Mouse (Mus musculus) forebrain, embryonic 16.5 days (tissue): ENCODE results near the gene Cacna1i. TPM values are rescaled to one million over a fixed set of nuclear protein-coding genes. Genes with fewer than 3 reads are reported as not detected.

Experiments used
- ATAC-seq: fragments of 200-750 bp; cut with Nextera tagmentation; 2 replicates; pipeline ENCODE4 v1.8.0; 2017; ENCODE audit warnings: mild to moderate bottlenecking, moderate library complexity
- H3K27ac ChIP-seq: fragments of 300-500 bp; sonication (generic); 2 replicates; pipeline ENCODE4 v1.5.1; 2014; ENCODE audit warnings: low read length, control low read depth
- H3K27me3 ChIP-seq: fragments of 300-500 bp; sonication (generic); replicated peaks from 2 replicates; pipeline ENCODE4 v1.6.1; 2014; ENCODE audit warnings: low read length; ENCODE audit not compliant: control insufficient read depth, insufficient read depth
- H3K36me3 ChIP-seq: fragments of 300-500 bp; sonication (generic); 2 replicates; pipeline ENCODE4 v1.6.1; 2014; ENCODE audit not compliant: control insufficient read depth, insufficient read depth
- H3K4me1 ChIP-seq: fragments of 300-500 bp; sonication (generic); replicated peaks from 2 replicates; pipeline ENCODE4 v1.6.1; 2014; ENCODE audit warnings: low read length; ENCODE audit not compliant: control insufficient read depth, insufficient read depth
- H3K4me2 ChIP-seq: fragments of 300-500 bp; sonication (generic); 2 replicates; pipeline ENCODE4 v1.6.1; 2014; ENCODE audit warnings: mild to moderate bottlenecking, low read length, control low read depth
- H3K4me3 ChIP-seq: fragments of 300-500 bp; sonication (generic); replicated peaks from 2 replicates; pipeline ENCODE4 v1.5.1; 2014; ENCODE audit warnings: mild to moderate bottlenecking, low read length, control low read depth
- H3K9ac ChIP-seq: fragments of 300-500 bp; sonication (generic); replicated peaks from 2 replicates; pipeline ENCODE4 v1.6.1; 2014; ENCODE audit warnings: low read depth, low read length, control low read depth
- H3K9me3 ChIP-seq: fragments of 300-500 bp; sonication (generic); 2 replicates; pipeline ENCODE4 v1.6.1; 2016; ENCODE audit warnings: low read length; ENCODE audit not compliant: control insufficient read depth
- WGBS: fragments of 180-500 bp; shearing (Covaris S2); extraction: QIAGEN DNeasy Blood & Tissue Kit; methylation state at CpG from one replicate; pipeline ENCODE4 v1.1.7; 2014; 5-methylcytosine and 5-hydroxymethylcytosine counted together
- polyA plus RNA-seq: library from polyadenylated mRNA; unstranded; fragments of >200 nt; fragmentation: Nextera tagmentation; extraction: Ambion mirVana; gene quantifications from 2 replicates; pipeline ENCODE4 v1.2.1, GENCODE M21; 2015

The Cacna1i gene
- polyA plus RNA-seq, 1 experiment from 2014 or later, result 0.60 TPM

GRCm38 (mm10) chr15:80256242-80256641, 30.8 kb upstream of the Cacna1i start:
- H3K27me3 ChIP-seq, result no peaks in the 10 kb centered on the region
- ATAC-seq, result no peak
- peak overlapping the region; percentile 99 for H3K27ac ChIP-seq
- H3K4me1 ChIP-seq, result peaks cover 34% of the 10 kb centered on the region
- peak overlapping the region; percentile 100 for H3K9ac ChIP-seq
- H3K4me3 ChIP-seq, result peak overlapping the region; percentile 100
- H3K4me2 ChIP-seq, result peak overlapping the region; percentile 78
- peaks cover 14% of the 10 kb centered on the region for H3K36me3 ChIP-seq
- no peaks in the 10 kb centered on the region for H3K9me3 ChIP-seq
- WGBS, result 10% methylated on average over 16 of the region's 16 CpGs

DNA sequence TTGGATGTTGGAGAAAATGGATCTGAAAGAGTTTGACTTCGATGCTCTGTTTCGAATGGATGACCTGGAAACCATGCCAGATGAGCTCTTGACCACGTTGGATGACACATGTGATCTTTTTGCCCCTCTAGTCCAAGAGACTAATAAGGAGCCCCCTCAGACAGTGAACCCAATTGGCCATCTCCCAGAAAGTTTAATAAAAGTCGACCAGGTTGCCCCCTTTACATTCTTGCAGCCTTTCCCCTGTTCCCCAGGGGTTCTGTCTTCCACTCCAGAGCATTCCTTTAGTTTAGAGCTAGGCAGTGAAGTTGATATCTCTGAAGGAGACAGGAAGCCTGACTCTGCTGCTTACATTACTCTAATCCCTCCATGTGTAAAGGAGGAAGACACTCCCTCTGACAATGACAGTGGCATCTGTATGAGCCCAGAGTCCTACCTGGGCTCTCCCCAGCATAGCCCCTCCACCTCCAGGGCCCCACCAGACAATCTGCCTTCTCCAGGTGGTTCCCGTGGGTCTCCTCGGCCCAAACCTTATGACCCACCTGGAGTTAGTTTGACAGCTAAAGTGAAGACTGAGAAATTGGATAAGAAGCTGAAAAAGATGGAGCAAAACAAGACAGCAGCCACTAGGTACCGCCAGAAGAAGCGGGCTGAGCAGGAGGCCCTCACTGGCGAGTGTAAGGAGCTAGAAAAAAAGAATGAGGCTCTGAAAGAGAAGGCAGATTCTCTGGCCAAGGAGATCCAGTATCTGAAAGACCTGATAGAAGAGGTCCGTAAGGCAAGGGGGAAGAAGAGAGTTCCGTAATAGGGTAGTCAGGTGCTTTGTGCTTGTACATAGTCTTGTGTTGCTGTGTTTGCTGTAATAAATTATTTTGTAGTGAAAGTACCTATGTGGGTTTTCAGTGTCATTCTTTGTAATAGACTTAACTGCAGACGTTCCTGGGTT, 30.1 kb upstream of the Cacna1i start:
- H3K4me1 ChIP-seq, result peaks cover 34% of the 10 kb centered on the region
- H3K9ac ChIP-seq, result peak overlapping the region; percentile 100
- peak overlapping the region; percentile 78 for H3K4me2 ChIP-seq
- H3K27ac ChIP-seq, result peak overlapping the region; percentile 99; the same call in 1 of the 2 replicates
- 60% methylated on average over 12 of the region's 12 CpGs for WGBS
- H3K4me3 ChIP-seq, result peak overlapping the region; percentile 100
- peaks cover 14% of the 10 kb centered on the region for H3K36me3 ChIP-seq
- no peak for ATAC-seq
- H3K27me3 ChIP-seq, result no peaks in the 10 kb centered on the region
- no peaks in the 10 kb centered on the region for H3K9me3 ChIP-seq

DNA sequence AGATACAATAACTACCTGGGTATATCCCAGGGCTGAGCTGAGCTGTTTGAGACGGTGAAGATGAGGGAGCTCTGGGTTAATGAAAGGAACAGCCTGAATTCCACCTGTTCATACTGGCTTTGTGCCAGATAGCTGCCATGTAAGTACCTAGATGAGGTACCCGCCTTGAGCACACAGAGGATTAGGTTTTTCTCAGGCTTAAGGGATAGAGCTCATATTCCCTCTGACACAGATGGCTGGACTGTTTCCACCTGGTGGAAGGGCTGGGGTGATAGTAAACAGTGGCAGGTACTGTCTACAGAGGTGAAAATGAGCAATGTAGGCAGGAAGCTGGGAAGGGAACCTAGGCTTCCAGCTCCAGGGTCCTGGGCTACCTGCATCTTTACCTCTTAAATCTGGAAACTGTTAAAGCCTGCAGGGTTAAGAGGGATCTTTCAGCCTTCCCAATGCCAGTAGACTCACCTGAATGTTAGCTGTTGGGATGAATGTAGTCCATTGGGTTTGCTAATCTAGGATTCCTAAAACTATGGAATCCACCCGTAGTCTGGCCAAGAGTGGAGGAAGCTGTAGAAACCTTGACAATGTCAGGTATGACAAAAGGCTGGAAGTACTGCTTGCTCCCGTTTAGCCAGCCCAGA, 29.3 kb upstream of the Cacna1i start:
- peaks cover 14% of the 10 kb centered on the region for H3K36me3 ChIP-seq
- no peaks in the 10 kb centered on the region for H3K9me3 ChIP-seq
- no peak overlapping the region for H3K4me3 ChIP-seq
- 17% methylated on average over 4 of the region's 4 CpGs for WGBS
- H3K9ac ChIP-seq, result no peak overlapping the region
- H3K4me2 ChIP-seq, result peak overlapping the region; percentile 78
- H3K27me3 ChIP-seq, result no peaks in the 10 kb centered on the region
- no peak for ATAC-seq
- peaks cover 40% of the 10 kb centered on the region for H3K4me1 ChIP-seq
- peak overlapping the region; percentile 24; the same call in 1 of the 2 replicates for H3K27ac ChIP-seq

DNA sequence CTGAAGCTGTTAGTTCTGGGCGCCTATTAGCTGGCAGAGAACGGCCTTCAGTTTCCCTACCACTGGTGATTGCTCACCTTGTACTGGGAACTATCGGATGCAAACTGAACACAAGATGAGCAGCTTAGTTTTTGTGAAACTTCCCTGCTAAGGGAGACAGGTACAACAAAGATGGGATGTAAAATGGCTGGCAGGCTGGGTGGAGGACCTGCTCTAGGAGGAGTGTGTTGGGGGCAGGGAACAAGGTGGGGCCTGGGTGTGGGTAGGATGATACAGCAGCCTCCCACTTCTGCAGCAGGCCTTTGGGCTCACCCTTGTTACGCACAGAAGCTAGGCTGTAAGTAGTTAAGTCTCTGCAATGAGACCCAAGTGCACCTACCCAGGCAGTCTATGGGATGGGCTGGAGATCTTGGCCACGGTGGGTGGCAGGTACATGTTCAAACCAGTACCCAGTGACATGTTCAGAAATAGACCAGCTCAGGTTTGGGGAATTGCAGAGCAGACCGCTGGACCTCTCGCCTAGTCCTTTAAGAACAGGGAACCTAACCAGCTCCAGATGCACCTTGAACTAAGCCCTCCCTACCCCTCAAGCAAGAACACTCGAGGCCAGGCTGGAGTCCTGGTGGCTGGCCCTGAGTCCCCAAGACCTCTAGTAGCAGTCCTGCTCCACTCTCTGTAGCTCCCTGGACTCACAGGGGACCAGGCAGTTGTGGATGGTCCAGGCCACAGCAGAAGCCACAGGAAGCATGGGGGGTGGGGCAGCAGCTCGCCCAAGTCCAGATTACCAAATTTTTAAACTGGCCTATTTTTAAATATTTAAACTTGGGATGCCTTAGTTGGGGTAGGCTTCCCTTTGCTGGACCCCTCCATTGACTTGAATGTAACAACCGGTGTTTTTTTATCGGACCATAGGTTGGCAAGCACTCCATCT, 28.5 kb upstream of the Cacna1i start:
- no peak for ATAC-seq
- Histone ChIP-seq H3K9ac (no peak overlapping the region), H3K27ac (peak overlapping the region; percentile 24; the same call in 1 of the 2 replicates), H3K4me3 (no peak overlapping the region), H3K9me3 (no peaks in the 10 kb centered on the region), H3K4me1 (peaks cover 48% of the 10 kb centered on the region), H3K4me2 (no peak overlapping the region), H3K27me3 (no peaks in the 10 kb centered on the region), H3K36me3 (peaks cover 14% of the 10 kb centered on the region)
- 70% methylated on average over 11 of the region's 11 CpGs for WGBS

GRCm38 (mm10) chr15:80259406-80260045, 27.5 kb upstream of the Cacna1i start:
- Histone ChIP-seq H3K9me3 (no peaks in the 10 kb centered on the region), H3K4me2 (no peak overlapping the region), H3K9ac (no peak overlapping the region), H3K4me1 (peaks cover 44% of the 10 kb centered on the region), H3K4me3 (no peak overlapping the region), H3K36me3 (peaks cover 14% of the 10 kb centered on the region), H3K27me3 (no peaks in the 10 kb centered on the region), H3K27ac (no peak overlapping the region)
- 65% methylated on average over 8 of the region's 8 CpGs for whole genome bisulfite sequencing
- no peak for ATAC-seq

DNA sequence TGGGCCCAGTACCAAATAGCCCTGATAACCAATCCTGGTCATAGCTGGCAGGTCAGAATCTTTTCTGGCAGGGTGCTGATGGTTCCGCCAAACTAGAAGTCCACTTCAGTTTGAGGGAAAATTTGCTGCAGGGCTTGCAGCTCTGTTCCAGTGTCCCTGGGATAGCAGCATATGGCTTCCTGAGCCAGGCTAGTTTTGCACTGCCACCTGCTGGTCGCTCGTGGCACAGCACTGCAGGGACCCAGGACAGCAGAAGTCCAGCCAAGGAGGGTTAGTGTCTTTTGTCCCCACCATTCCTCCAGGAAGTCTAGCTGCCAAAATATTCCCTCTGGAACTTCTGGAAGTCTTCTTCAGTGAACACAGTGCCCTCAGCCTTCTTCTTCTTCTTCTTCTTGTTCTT, 26.4 kb upstream of the Cacna1i start:
- Histone ChIP-seq H3K36me3 (peaks cover 14% of the 10 kb centered on the region), H3K4me1 (peaks cover 45% of the 10 kb centered on the region), H3K9me3 (no peaks in the 10 kb centered on the region), H3K27me3 (no peaks in the 10 kb centered on the region), H3K27ac (no peak overlapping the region), H3K4me3 (no peak overlapping the region), H3K4me2 (no peak overlapping the region), H3K9ac (no peak overlapping the region)
- no peak for ATAC-seq
- WGBS, result 16% methylated on average over 3 of the region's 3 CpGs

DNA sequence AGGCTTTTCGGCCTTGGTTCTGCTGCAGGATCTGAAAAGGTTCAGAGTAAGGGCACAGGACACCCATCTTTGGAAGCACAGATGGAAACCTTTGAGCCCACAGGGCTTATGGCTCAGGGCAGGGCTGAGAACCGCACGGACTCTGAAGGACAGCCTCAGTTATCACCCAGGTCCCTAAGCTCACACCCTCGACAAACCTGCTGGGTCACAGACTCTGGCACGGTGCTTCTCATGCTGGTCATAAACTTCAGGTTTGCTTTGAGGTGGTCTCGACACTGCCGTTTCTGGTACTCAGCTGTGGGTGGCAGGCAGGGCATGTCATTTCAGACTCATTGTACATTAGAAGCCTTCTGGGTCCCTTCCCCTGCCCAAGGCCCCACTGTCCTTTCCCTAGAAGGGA, 25.9 kb upstream of the Cacna1i start:
- no peak overlapping the region for H3K9ac ChIP-seq
- H3K27ac ChIP-seq, result no peak overlapping the region
- no peaks in the 10 kb centered on the region for H3K9me3 ChIP-seq
- no peak overlapping the region for H3K4me2 ChIP-seq
- no peak overlapping the region for H3K4me3 ChIP-seq
- peaks cover 45% of the 10 kb centered on the region for H3K4me1 ChIP-seq
- no peaks in the 10 kb centered on the region for H3K27me3 ChIP-seq
- ATAC-seq, result no peak
- WGBS, result 91% methylated on average over 7 of the region's 7 CpGs
- H3K36me3 ChIP-seq, result peaks cover 14% of the 10 kb centered on the region

GRCm38 (mm10) chr15:80263610-80264575, 23.1 kb upstream of the Cacna1i start, which contains the start of gene Rps19bp1:
Gene Rps19bp1, minus strand, starts transcription at chr15:80264315.
- peak; percentile 94 for ATAC-seq
- H3K4me1 ChIP-seq, result peaks cover 23% of the 10 kb centered on the region
- H3K36me3 ChIP-seq, result no peaks in the 10 kb centered on the region
- peak within 1 kb of the TSS; percentile 67 for H3K4me3 ChIP-seq
- 0 out of 2 replicates have a peak within 1 kb of the TSS, but pooled peaks have one; percentile 41 for H3K27ac ChIP-seq
- H3K4me2 ChIP-seq, result peak within 1 kb of the TSS; percentile 73
- WGBS, result 1% methylated on average over 66 of the region's 66 CpGs
- H3K9ac ChIP-seq, result peak within 1 kb of the TSS; percentile 70
- no peaks in the 10 kb centered on the region for H3K9me3 ChIP-seq
- no peaks in the 10 kb centered on the region for H3K27me3 ChIP-seq
